Mouse (Mus musculus) activated CD4-positive, CD25-positive, alpha-beta regulatory T cell, adult 4 months (primary cell): ENCODE data around the gene Olfr1232. TPM values are rescaled to one million over a fixed set of nuclear protein-coding genes. Genes with fewer than 3 reads are reported as not detected.

Experiments used
- ATAC-seq: one replicate; pipeline ENCODE4 v1.8.0; 2017
- polyA plus RNA-seq, 2 experiments: library from polyadenylated mRNA; unstranded; fragments of 100-300 nt; shearing (Covaris generic); gene quantifications; one replicate each; pipeline ENCODE4 v1.2.1; 2017

The Olfr1232 gene
- polyA plus RNA-seq: not detected

DNA sequence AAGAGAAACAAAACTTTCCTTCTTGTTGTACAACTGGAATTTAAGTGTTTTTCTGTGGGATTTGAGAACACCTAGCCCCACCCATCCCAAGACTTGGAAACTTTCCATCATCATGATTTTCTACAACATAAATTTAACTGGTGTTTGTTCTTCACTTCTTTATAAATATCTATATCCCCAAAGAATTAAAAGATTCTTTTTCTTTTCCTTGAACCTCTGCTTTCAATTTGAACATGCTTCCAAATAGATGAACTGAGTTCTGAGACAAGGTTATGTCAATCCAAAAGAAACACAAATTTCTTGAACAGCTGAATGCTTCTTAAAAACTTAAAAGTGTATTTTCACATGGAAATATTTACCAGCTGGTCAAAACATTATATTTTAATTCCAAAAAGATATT, at the start of gene Olfr1232:
TSS of gene Olfr1232 (minus strand) at position 101 of the 400 bp plus-strand sequence.
- no peak for ATAC-seq

DNA sequence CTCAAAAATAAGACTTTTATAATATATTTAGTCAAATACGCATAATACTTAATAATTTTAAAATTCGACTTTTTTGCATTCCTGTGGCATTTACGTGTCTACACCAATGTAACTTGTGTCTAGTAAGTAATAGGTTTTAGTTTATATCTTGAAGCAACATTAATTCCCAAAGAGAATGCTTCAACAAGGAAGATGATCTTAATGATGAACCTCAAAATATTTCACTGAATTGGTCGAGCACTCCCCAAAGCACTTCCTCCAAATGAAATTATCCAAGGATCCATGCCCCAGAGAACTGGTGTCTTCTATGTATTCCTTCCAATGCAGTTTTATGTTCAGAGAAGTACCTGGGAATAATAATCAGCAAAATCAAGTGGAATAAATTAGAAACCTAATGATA, 35.3 kb upstream of the Olfr1232 start, which contains the start of gene Olfr1234:
TSS of gene Olfr1234 (minus strand) at position 101 of the 400 bp plus-strand sequence.
- no peak for ATAC-seq

DNA sequence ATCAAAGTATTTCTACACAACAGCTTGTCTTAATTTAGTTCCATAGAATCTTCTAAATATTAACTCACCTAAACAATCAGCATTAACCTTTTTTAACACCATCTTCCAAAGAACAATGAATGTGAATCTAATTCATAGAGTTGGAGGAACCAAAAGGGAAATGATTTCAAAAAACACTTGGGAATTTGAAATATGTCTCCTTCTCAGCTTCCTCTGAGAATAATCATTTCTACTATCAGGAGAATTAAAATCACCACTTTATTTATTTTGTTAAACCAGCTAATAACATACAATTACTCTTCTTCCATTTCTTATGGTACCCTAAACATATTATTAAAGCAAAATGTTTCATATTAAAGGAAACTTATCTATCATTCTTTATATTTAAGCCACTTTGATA, 12.8 kb upstream of the Olfr1232 start, which contains the start of gene Olfr1233:
TSS of gene Olfr1233 (minus strand) at position 101 of the 400 bp plus-strand sequence.
- no peak for ATAC-seq

GRCm38 (mm10) chr2:89306974-89307373, 22.5 kb downstream of the Olfr1232 start, which contains the start of gene Olfr1231:
TSS of gene Olfr1231 (minus strand) at chr2:89307074.
- ATAC-seq: no peak

- ATAC-seq: no peak
Observed at GRCm38 (mm10) chr2:89297168-89297567, 32.3 kb downstream of the Olfr1232 start, which contains the start of gene Olfr1230. TSS of gene Olfr1230 (minus strand) at chr2:89297268.

DNA sequence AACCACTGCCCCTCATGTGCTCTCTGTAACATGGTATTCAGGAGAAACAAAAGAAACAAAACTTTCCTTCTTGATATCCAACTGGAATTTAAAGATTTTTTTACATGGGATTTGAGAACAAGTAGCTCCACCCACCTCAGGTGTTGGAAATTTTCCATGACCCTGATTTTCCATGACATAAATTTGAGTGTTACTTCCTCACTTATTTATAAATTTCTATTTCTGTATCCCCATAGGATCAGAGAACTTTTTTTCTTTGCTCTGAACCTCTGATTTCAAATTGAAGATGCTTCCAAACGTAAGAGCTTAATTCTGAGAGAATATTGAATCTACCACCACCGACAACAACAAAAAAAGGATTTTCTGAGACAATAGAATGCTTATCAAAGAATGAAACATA, 41.6 kb downstream of the Olfr1232 start, which contains the start of gene Olfr1229:
TSS of gene Olfr1229 (minus strand) at position 101 of the 400 bp plus-strand sequence.
- no peak for ATAC-seq

Other genes with a start within 250 kb of the Olfr1232 start
- gene Olfr1219, start 246.2 kb downstream of the Olfr1232 start, polyA plus RNA-seq: not detected
- under 1 TPM in 1 of 2 experiments, not detected in 1; 0.08 TPM for gene Olfr1220, start 222.8 kb downstream of the Olfr1232 start, polyA plus RNA-seq
- gene Olfr1221, start 212.4 kb downstream of the Olfr1232 start, polyA plus RNA-seq: not detected
- gene Olfr1222, start 196.6 kb downstream of the Olfr1232 start, polyA plus RNA-seq: not detected
- gene Olfr1223, start 178.1 kb downstream of the Olfr1232 start, polyA plus RNA-seq: not detected
- not detected for gene Olfr1224-ps1, start 165.6 kb downstream of the Olfr1232 start, polyA plus RNA-seq
- gene Olfr1225, start 155.0 kb downstream of the Olfr1232 start, polyA plus RNA-seq: not detected
- gene Olfr1226, start 129.6 kb downstream of the Olfr1232 start, polyA plus RNA-seq: not detected
- not detected for gene Olfr1228, start 75.6 kb downstream of the Olfr1232 start, polyA plus RNA-seq
- not detected for gene Olfr1229, start 41.7 kb downstream of the Olfr1232 start, polyA plus RNA-seq
- gene Olfr1230, start 32.4 kb downstream of the Olfr1232 start, polyA plus RNA-seq: not detected
- not detected for gene Olfr1231, start 22.6 kb downstream of the Olfr1232 start, polyA plus RNA-seq
- under 1 TPM in 1 of 2 experiments, not detected in 1; 0.05 TPM for gene Olfr1233, start 12.7 kb upstream of the Olfr1232 start, polyA plus RNA-seq
- not detected for gene Olfr1234, start 35.2 kb upstream of the Olfr1232 start, polyA plus RNA-seq
- gene Olfr1238, start 80.0 kb upstream of the Olfr1232 start, polyA plus RNA-seq: not detected
- not detected for gene Olfr1239, start 90.7 kb upstream of the Olfr1232 start, polyA plus RNA-seq
- not detected for gene Olfr1240, start 113.3 kb upstream of the Olfr1232 start, polyA plus RNA-seq
- gene Olfr1241, start 157.5 kb upstream of the Olfr1232 start, polyA plus RNA-seq: not detected
- not detected for gene Olfr1242, start 168.7 kb upstream of the Olfr1232 start, polyA plus RNA-seq
- not detected for gene Olfr1243, start 201.8 kb upstream of the Olfr1232 start, polyA plus RNA-seq
- gene Olfr1245, start 248.8 kb upstream of the Olfr1232 start, polyA plus RNA-seq: not detected